Mouse (Mus musculus): ENCODE measurements around the gene Prtn3. TPM values are rescaled to one million over a fixed set of nuclear protein-coding genes. Genes with fewer than 3 reads are reported as not detected.
"Not testable (repeated sequence)": the region's sequence is repeated elsewhere in the genome, so short reads cannot be mapped to it uniquely, and the experiment has no call there.

Prtn3 gene
- total RNA-seq, 2 experiments from 2014 or later = 1.1 to 1.4 TPM

DNA sequence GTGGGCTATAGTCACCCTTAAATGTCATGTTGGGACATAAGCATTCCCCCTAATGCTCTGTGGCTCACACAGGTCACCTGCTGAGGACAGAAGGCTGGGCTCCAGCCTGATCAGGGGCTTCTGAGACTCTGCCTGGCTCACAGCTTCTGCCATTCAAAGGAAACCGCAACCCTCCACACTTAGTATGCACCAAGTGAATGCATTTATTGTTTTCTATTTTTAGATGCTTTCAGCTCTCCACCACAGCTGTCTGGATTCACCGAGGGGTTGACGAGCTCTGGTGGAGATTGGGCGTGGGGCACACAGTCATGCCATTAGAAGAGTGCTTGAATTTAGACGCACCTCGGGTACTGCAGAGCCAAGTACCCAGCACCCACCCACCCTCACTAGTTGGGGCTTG is 963 bp upstream of the Prtn3 start:
- no peak for DNase-seq (ENCODE audit: extremely low spot score in 1 of 2, low spot score in 1 of 2)

DNA sequence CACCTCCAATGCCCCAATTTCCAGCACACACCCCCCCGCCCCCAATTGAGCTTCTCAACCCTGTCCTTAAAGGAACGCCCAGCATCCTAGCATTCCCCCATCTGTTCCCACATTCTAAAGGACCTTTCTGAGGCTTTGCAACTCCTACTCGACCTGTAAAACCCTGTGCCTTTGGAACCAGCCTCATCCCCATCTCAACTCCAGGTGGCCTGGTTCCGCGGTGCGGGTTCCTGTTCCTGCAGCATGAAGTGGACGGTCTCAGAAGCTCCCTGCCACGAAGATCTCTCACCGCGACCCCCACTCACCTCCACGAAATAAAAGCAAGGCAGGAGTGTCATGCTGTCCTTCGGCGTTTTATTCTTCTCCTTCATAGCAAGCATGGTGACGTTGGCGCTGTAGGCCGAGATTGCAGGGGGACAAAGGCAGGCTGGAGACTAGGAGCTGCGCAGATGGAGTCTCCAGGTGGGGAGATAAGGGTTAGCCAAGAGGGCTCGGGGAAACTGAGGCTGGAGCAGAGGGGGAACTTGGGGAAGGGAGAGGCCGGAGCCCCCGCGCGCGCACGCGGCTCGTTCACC is 474 bp upstream of the Prtn3 start:
- no peak for DNase-seq (ENCODE audit: extremely low spot score in 1 of 2, low spot score in 1 of 2)

DNA sequence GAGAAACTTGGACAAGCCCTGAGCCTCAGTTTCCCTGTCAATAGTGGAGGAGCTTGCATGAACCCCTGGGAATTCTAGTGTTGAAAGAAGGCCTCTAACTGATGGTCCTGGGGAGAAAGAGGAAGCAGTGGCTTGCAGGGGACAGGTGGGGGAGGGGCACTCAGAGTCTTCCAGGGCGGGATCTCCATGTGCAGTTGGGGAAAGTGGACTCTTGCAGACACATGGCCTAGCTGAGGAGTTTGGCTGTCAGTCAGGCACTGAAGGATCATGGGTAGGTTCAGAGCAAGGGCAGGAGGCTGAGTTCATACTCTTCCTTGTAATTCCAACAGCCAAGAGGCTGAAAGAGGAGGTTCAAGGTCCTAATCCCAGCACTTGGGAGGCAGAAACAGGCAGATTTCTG is 2.9 kb downstream of the Prtn3 start:
- DNase-seq (ENCODE audit: extremely low spot score in 1 of 2, low spot score in 1 of 2) = no peak

DNA sequence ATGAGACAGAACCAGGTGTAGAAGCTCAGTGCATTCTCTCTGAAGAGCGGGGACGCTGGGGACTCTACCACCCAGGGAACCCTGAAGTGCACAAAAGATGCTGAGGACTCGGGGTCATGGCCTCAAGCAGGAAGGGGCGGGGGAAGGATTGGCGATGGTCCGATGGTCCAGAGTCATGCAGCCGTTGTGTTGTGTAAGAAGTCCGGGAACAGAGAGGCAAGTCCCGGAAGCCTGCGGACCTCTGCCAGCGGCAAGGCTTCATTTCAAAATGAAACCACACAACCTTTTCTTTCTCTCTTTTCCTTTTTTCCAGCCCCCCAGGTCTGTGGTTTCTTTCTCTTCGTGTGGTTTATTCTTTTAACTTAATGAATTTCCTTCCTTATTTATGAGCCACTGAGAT is 3.5 kb downstream of the Prtn3 start:
- no peak for DNase-seq (ENCODE audit: extremely low spot score in 1 of 2, low spot score in 1 of 2)

DNA sequence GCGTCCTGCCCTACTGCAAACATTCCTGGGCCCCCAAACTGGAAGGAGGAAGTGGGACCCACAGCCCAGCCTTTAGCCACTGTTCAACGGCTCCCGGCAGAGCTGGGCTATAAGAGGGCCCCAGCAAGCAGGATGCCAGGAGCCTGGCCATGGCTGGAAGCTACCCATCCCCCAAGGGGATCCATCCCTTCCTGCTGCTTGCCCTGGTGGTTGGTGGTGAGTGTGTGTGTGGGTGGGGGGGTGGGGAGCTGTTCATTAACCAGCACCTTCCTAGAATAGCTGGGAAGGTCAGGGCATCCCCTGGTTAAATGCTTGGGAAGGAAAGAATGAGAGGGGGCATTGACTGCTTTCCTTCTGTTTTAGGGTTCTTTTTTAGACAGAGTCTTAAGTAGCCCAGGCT is 5.3 kb downstream of the Prtn3 start:
- DNase-seq (ENCODE audit: extremely low spot score in 1 of 2, low spot score in 1 of 2) = no peak

DNA sequence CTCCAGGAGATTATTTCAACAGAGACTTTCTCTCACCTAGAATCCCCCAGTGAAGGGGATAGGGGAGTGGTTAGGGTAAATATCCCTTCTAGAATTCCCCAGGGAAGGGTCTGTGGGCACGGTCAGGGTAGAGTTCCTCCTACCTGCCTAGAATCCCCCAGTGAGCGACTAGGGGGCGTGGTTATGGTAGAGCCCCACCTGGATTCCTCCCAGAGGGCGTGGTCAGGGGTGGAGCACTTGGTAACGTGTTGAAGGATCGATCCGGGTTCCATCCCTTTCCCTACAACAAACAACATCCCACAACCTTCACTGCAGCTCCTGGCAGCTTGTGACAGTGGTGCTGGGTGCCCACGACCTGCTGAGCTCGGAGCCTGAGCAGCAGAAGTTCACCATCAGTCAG is 6.4 kb downstream of the Prtn3 start:
- no peak for DNase-seq (ENCODE audit: extremely low spot score in 1 of 2, low spot score in 1 of 2)

DNA sequence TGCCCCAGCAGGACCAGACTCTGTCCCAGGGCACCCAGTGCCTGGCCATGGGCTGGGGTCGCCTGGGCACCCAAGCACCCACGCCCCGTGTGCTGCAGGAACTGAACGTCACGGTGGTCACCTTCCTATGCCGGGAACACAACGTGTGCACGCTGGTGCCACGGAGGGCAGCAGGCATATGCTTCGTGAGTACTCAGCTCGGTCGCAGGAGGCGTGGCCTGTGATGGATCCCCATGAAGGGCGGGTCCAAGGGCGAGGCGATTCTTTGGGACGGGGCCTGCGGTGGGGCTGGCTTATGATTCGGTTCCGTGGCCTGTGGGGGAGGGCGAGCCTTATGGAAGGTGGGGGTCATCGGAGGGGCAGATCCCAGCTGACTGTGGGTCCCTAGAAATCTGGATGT is 7.7 kb downstream of the Prtn3 start:
- DNase-seq (ENCODE audit: extremely low spot score in 1 of 2, low spot score in 1 of 2) = no peak

DNA sequence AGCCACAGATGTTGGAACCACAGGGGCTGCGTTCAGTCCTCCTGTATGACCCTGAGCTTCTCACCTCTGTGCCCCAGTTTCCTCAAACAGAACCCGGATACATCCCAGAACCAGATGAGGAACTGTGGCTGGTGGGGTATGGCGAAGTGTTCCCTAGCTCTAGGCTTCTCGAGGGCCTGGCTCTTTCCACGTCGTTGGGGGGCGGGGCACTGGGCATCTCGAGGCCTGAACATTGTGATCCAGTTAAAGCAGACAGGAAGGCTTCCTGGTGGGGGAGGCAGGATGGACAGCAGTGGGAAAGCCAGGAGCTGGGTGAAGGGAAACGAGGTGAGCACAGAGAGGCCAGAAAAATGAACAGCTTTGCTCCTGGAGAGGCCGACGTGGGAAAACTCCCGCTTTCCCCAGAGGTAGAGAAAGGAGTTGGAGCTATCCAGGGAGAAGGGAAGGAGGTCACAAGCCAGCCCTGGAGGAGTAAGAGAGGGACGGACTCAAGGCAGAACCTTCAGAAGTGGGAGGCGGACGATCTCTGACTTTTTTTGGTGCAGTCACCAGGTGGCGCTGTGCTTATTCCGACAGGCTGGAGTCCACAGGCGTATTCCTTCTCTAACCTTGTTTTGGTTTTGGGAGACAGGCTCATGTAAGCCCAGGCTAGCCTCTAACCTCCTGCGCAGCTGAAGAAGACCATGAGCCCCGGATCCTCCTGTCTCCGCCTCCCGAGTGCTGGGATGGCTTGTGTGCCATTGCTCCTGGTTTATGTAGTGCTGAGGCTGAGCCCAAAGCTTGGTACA is 9.2 kb downstream of the Prtn3 start:
- DNase-seq (ENCODE audit: extremely low spot score in 1 of 2, low spot score in 1 of 2) = peak; percentile 59 to 88

DNA sequence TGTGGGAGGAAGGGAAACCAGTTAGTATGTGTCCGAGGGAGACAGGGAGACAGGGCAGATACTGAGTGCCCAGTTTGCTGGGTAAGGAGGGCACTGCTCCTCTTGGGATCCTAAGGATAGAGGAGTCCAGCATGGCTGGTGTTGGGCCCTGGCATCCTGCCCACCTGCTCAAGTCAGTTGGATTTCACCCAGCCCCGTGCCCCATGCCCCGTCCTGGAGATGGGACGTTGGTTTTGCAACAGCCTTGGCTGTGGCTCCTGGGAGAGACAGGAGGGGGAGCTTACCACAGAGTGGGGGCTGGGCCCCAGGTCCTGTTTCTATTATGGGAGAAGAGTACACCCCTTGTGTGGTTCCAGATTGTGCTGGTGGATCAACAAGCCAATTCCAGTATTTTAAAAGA is 10.2 kb downstream of the Prtn3 start:
- no peak for DNase-seq (ENCODE audit: extremely low spot score in 1 of 2, low spot score in 1 of 2)

DNA sequence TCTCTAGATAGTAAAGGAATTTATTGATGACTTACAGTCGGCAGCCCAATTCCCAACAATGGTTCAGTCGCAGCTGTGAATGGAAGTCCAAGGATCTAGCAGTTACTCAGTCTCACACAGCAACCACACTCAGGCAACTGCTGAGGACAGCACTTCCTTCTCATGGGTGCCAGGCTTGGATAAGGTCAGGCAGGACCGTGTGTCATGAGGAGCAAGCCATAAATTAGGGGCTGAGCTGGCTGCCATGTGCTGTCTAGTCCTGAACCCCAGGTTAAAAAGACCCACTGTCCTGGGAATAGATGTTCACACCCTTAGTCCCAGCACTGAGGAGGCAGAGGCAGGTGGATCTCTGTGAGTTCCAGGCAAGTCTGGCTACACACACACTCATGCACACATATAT is 10.7 kb downstream of the Prtn3 start:
- not testable (repeated sequence) for DNase-seq (ENCODE audit: extremely low spot score in 1 of 2, low spot score in 1 of 2)

DNA sequence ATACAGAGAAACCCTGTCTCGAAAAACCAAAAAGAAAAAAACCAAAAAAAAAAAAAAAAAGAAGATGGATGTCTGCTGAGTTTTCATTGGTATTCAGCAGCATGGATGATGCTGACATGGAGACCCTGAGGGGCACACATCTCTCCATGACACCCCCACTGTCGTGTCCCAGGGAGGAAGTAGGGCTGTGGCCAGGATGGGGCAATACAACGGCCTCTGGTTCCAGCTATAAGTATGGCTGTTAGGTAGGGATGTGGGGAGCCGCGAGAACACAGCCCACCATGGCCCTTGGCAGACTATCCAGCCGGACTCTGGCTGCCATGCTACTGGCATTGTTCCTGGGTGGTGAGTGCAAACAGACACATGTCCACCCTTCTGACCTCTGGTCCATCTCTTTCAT is 11.8 kb downstream of the Prtn3 start, which contains the start of gene Elane:
TSS of gene Elane (plus strand) at position 194 of the 400 bp plus-strand sequence.
- no peak for DNase-seq (ENCODE audit: extremely low spot score in 1 of 2, low spot score in 1 of 2)

DNA sequence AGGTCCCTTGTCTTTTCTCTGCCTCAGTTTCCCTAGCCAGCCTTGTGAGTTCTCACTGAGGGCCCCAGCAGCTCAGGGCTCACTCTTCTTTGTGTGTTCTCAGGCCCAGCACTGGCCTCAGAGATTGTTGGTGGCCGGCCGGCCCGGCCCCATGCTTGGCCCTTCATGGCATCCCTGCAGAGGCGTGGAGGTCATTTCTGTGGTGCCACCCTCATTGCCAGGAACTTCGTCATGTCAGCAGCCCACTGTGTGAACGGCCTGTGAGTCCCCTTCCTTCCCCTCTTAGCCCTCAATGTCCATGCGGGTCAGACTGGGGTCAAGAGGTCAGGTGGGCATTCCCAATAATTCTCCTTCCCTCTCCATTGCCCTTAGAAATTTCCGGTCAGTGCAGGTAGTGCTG is 12.3 kb downstream of the Prtn3 start:
- no peak for DNase-seq (ENCODE audit: extremely low spot score in 1 of 2, low spot score in 1 of 2)

DNA sequence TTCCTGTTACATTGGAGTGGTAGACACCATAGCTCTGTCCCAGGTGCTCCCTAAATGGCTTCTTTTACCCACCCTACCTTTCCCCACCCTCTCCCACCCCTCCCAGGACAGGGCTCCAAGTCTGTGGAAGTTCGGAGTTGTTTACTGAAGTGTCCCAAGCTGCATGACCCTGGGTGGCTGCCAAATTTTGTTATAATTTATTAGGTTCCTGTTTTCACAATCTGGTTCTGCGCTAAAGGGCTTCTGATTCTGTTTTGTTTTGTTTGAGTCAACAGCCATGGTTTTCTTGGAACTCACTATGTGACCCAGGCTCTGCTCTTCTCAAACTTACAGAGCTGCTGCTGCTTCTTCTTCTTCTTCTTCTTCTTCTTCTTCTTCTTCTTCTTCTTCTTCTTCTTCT is 15.1 kb downstream of the Prtn3 start:
- DNase-seq (ENCODE audit: extremely low spot score in 1 of 2, low spot score in 1 of 2) = no peak

DNA sequence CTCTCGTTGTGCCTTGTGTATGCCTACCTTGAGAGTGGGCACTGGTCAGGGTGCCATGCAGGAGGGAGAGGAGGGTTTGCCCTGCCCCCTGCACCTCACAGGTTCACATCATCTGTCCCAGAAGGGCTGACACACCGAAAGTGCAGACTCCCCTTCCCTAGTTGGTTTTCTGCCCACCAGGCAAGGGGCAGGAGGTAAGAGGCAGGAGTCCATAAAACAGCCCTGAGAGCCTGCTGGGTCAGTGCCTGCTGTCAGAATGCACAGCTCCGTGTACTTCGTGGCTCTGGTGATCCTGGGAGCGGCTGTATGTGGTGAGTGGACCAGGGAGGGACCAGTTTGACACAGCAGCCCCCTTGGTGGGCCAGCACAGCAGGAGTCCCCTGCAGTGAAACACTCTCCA is 16.4 kb downstream of the Prtn3 start, which contains the start of gene Cfd:
TSS of gene Cfd (plus strand) at position 184 of the 400 bp plus-strand sequence.
- no peak for DNase-seq (ENCODE audit: extremely low spot score in 1 of 2, low spot score in 1 of 2)

DNA sequence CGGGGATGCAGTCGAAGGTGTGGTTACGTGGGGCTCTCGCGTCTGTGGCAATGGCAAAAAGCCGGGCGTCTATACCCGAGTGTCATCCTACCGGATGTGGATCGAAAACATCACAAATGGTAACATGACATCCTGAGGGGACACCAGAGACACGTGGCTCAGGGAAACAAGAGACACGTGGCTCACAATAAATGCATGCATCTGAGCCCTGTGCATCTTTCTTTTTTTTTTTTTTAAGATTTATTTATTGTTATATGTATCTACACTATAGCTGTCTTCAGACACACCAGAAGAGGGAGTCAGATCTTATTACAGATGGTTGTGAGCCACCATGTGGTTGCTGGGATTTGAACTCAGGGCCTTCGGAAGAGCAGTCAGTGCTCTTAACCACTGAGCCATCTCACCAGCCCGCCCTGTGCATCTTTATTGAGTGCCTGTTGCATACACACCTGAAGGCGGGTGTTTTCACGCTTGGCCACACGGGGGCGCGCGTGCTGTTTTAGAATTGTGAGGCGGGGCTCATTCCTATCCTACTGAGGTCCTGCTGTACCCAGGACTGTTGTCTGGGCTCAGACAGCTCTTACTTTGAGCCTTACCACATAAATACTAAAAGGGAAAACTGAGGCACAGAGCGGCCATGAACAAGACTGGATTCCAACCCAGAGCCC is 18.3 kb downstream of the Prtn3 start:
- peak; percentile 58 to 88 for DNase-seq (ENCODE audit: extremely low spot score in 1 of 2, low spot score in 1 of 2)

DNA sequence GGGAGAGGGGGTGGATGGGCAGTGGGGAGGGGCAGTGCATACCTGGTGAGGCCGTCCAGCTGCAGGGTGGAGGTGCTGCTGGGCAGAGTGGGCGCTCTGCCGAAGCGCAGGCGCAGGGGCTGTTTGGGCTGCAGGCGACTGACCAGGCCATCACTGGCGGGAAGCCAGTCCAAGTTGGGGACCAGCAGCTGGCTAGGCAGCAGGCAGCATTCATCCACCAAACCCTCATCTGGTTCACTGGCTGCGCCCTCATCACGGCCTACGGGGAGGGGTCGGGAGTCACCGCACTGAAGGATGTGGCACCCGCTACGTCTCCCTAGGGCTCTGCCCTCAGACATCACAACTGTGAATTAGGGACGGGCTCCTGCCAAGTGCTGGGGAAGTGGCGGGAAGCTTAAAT is 22.0 kb downstream of the Prtn3 start:
- no peak for DNase-seq (ENCODE audit: extremely low spot score in 1 of 2, low spot score in 1 of 2)

DNA sequence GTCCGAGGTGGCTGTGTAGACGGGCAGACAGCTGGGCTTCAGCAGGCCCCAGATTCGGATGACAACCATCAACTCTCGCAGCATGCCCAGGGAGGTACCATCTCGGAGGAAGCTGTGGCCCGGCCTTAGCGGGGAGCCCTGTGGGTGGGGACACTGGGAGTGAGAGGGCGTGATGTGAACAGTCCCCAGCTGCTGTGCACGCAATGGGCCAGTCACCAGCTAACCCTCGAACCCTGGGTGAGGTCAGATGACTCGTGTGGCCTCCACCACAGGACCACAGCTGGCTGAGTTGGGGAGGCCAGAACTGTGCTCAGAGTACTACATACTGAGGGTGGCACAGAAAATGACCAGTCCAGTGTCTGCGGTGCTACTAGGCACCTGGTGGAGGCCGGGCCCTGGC is 22.5 kb downstream of the Prtn3 start:
- no peak for DNase-seq (ENCODE audit: extremely low spot score in 1 of 2, low spot score in 1 of 2)

DNA sequence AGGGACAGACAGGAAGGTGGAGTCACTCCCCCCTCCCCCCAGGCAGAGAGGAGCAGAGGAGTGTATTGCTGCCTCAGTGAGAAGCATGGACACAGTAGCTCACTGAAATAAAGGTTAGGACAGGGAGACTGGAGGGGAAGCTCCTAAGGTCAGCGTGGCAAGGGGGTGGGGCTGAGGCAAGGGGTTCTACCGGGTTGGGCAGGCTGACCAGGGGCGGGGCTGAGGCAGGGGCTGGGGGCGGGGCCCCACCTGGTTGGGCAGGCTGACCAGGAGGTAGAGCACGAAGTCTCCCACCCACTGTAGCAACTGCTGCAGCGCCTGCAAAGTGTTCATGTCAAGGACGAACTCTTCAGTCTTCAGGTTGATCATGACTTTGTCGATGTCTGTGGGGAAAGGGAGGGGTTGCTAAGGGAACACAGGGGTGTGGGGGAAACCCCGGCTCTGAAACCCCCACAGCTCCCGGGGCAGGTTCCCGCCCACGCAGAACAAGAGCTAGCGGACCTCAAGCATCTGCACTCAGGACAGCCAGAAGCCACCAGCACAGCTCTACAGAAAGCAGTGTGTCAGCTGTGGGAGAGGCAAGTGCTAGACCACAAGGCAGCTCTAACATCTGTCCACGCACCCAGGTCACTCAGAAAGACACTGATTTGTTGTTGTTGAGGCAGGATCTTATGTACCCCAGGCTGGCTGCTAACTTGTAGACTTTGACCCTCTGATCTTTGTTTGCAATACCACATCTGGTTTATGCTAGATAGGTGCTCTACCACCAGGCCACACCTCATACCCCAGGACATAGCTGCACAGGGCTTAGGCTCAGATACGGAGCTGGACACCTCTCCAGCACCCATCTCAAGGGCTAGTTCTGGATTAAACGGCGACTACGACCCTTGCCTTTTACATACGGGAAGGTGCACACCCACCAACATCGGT is 23.3 kb downstream of the Prtn3 start:
- DNase-seq (ENCODE audit: extremely low spot score in 1 of 2, low spot score in 1 of 2) = no peak

DNA sequence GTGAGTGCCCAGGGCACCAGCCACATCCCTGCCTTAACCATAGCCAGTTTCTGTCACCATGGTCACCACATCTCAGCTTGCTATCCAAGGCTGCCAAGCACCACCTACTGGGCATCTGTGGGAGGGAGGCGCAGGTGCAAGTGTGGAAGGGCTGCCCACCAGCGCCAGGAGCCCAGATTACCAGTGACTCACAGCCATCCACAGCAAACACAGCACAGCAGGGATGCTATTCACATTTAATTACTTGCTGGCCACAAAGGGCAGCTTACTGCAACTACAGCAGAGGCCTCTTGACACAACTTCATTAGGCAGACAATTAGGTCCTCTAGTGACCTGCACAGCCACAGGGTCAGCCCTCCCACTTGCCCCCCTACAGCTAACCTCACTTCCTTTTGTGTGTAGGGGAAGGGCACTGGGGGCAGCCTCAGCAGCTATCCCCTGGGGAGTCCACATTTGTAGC is 26.7 kb downstream of the Prtn3 start:
- peak; percentile 34 to 46 for DNase-seq (ENCODE audit: extremely low spot score in 1 of 2, low spot score in 1 of 2)

DNA sequence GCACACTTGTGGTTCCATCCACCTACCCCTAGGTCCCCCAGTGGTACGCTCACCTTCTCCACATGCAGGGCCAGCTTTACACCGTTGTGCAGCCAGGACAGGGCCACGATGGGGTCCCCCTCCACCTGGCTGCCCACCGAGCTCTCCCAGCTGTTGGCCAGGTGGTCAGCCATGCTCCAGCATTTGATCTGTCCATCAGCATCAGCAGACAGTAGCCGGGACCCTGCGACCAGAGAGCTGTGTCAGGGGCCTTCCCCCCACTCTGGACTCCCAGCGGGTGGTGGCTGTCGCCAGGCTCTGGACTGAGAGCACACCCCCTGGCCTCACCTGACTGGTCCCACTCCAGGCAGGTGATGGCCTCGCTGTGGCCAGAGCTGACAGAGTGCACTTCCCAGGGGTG is 32.4 kb downstream of the Prtn3 start:
- no peak for DNase-seq (ENCODE audit: extremely low spot score in 1 of 2, low spot score in 1 of 2)

Data from layer of hippocampus, postnatal 25 days (tissue).